Mouse (Mus musculus) hindlimb bud, embryonic 11.5 days (tissue): ENCODE data around the gene Fam178b.
"Not testable (repeated sequence)": the region's sequence is repeated elsewhere in the genome, so short reads cannot be mapped to it uniquely, and the experiment has no call there.

Source experiments
- DNase-seq: peaks from one replicate; pipeline ENCODE4 v3.0.0-alpha.2; 2012; ENCODE audit warnings: low read depth, low spot score; ENCODE audit errors: extremely low spot score

Gene Fam178b

GRCm38 (mm10) chr1:36672648-36673350, 10.2 kb downstream of the Fam178b start:
- DNase-seq, result no peak

GRCm38 (mm10) chr1:36671260-36671659, 11.7 kb downstream of the Fam178b start:
- DNase-seq, result no peak

DNA sequence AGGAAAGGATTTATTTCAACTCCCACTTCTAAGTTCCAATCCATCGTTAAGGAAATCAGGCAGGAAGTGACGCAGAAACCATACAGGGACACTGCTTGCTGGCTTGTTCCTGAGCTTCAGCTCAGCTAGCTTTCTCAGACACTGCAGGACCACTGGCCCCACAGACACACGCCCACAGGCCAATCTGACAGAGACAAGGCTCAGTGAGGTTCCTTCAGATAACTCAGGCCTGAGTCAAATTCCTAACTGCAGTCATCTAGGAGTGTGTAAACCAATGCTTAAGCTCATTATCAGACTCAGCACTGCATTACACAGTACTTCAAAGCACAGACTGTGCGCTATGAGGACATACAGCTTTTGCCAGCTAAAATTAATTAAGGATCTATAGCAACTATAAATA, 12.7 kb downstream of the Fam178b start:
- no peak for DNase-seq

GRCm38 (mm10) chr1:36668007-36668406, 15.0 kb downstream of the Fam178b start:
- not testable (repeated sequence) for DNase-seq

- no peak for DNase-seq
Measured at GRCm38 (mm10) chr1:36665934-36666333, 17.0 kb downstream of the Fam178b start.

DNA sequence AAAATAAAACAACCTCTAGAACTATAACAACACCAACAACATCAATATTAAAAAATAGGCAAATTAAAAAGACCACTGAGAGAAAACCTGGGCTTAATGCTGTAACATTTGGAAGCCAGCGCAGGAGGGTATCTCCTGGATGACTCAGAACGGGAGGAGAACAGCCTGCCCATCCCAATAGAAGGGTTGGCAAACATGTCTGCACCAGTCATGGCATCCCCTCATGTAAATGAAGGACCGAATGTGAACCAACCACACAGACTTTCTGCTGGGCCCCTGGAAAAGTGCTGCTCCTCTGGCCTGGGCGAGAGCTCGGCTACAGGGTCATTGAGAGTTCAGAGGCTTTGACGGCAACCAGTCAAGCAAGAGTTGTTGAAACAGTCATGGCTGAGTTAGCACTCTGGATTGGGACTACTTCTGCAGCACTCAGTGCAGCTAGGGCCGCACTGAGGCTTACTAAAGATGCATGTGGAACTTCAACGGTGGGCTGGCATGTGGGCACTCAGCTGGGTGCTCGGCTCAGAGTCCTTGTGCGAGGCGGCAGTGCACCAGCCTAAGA, 17.7 kb downstream of the Fam178b start:
- DNase-seq, result no peak

- no peak for DNase-seq
Measured at GRCm38 (mm10) chr1:36664457-36664856, 18.5 kb downstream of the Fam178b start.

DNA sequence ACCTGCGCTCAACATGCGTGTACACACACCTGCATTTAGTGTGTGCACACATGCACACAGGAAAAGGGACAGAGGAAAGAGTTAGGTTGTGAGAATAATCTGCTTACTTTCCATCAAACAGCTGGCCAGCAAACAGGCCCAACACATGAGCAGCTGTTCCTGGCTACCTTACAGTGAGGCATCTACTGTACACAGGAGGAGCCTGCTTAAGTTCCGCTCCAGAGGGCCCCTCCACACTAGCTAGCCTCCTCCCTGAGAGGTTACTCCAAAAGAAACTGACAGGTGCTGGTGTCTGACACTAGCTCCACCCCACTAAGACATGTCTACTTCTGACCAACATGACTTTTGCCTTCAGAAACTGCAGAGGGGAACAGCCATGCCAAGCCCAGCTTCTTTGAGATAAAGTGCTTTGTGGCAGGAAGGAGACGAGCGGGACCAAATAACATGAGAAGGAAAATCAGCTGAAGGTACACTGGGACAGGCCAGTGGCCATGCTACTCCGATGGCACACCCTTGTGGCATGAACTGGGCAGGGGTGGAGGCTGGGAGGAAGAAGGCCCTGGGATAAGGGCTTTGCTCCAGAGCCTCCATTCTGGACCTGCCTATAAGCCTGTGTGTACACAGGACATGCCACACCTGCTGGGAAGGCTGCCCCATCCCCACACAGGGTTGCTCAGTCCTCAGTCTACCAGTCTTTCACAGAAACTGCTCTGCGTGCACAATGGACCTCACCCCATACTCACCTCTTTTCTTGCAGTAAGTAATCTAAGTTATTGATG, 24.2 kb downstream of the Fam178b start:
- DNase-seq, result no peak

DNA sequence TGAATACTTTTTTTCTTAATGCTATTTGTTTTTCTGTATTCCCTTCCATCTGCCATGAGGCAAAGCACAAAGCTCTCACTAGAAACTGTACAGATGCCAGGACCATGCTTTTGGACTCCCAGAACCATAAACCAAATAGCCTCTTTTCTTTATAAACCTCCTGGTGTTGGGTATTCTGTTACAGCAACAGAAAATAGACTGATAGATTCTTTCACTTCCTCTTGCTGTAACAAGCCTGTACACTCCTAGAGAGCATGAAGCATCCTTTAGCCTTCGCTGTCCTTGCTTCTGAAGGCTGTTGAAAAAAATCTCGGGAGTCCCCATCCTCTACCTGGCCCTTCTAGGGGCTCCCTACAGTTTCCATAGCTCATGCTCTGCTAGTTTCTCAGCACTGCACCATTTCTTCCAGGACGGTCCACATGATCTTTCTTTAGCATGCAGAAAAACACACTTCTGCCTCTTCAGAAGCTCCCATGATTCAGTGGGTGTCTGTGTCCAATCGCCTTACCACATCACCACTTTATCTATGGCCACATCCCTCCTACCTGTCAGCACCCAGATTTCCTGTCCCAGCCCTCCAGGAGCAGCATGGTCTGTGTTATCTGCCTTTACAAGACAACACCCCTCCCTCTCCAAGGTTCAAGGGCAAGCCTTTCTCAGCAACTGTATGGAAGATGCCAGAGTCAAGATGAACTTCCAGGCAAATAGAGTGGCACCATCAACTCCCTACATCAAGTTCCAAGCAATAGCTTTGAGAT, 25.1 kb downstream of the Fam178b start:
- no peak for DNase-seq

GRCm38 (mm10) chr1:36656233-36656632, 26.8 kb downstream of the Fam178b start:
- no peak for DNase-seq

- no peak for DNase-seq
Measured at GRCm38 (mm10) chr1:36655039-36655438, 27.9 kb downstream of the Fam178b start.

GRCm38 (mm10) chr1:36647631-36648030, 35.4 kb downstream of the Fam178b start:
- no peak for DNase-seq

DNA sequence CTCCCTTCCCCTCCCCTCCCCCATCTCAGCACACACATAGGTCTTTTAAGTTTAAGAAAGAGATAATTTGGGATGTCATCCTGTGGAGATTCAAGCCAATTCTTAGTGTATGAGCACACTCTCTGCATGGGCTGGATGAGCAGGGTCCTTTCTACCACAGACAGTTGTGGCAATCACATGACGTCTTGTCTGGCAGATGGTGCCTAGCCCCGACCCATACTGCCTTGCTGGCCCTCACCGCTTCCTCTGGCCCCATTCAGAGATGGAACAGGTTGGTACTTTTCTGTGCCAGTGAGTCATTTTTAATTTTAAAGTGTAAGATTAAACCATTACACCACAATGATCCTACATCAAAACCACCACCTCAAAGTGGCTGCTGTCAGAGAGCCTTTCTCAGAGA, 36.7 kb downstream of the Fam178b start:
- no peak for DNase-seq

- no peak for DNase-seq
Measured at GRCm38 (mm10) chr1:36644615-36645007, 38.4 kb downstream of the Fam178b start.

DNA sequence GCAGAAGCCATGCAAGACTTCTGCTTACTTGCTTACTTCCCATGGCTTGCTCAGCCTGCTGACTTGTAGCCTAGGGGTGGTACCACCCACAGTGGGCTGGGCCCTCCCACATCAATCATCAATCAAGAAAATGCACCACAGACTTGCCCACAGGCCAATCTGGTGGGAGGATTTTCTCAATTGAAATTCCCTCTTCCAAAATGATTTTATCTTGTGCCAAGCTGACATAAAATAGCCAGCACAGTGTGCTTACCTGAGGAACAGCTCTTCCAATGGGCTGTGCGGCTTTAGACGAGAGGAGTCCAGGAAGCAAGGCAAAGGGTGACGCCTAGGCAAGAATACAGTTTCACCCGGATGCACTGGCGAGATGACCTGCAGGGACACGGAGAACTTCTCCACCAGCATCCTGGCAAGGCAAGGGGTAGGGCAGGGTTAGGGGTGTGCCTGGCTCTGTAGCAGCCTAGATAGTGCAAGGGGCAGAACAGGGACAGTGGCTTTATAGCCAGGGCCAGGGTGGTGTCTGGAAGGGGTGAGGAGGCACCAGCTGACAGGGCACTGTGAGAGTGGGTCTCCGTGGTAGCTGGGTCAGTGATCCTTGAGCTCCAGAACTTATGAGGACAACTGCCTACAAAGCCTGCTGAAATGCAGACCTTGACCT, 38.9 kb downstream of the Fam178b start:
- no peak for DNase-seq

GRCm38 (mm10) chr1:36635826-36636485, 47.0 kb downstream of the Fam178b start:
- no peak for DNase-seq

GRCm38 (mm10) chr1:36634940-36635339, 48.0 kb downstream of the Fam178b start:
- peak; percentile 16 for DNase-seq

DNA sequence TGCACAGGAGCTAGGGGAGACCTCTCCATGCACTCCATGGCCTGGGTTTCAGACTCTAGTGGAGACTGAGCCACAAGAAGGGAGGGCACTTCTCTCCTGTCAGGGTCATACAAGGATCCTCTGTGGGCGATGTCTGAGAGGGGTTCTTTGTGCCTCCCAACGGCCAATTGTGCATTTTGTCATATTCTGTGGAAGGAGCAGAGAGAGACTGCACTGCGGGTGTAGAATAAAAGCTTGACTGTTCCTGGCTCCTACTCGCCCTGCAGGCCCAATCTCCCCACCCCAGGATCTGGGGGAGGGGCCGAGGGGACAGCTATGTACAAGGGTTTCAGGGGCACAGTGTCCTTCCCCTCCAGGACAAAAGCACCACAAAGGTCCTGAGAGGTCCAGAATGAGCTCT, 49.1 kb downstream of the Fam178b start:
- DNase-seq, result no peak

DNA sequence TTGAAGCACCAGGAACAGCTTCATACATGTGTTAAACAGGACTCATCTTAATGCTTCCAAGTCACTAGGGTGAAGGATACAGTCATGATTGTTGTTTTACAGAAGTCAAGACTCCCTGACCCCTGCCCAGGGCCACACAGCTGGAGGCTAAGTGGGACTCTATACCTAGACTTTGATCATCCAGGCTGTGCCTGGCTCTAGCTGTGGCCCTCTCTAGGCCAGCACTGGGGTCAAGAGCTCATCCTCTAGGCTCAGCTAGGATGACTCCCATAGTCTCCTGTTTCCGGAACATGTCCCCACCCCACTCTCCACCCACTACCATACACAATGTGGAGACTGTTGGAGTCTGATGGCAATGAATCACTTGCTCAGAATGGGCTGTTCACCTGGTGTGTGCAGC, 50.1 kb downstream of the Fam178b start:
- no peak for DNase-seq

DNA sequence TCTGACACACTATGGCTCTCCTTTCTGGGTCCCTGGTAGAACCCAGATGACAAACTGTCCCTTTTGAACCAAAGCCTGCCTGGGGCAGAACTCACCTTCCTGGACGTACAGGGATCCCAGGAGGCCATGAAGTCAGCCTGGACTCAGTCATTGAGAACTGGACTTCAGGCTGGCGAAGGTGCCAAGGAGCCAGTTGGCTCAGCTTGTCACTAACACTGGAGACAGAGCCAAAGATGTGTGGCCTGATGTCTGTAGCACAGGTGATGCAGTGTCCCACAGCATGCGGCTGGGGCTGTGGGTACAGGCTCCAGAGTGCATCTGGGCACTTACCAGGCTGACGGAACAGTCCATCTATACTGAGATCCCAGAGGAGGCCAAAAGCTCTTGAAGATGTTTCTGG, 50.9 kb downstream of the Fam178b start:
- no peak for DNase-seq
